Mouse (Mus musculus): Measurements from ENCODE around the gene Abcb8. TPM values are rescaled to one million over a fixed set of nuclear protein-coding genes. Genes with fewer than 3 reads are reported as not detected.

Gene Abcb8
- 26.2 TPM for polyA plus RNA-seq (2017; shearing (Covaris generic))

GRCm38 (mm10) chr5:24393392-24393997 lies at the start of gene Abcb8:
Gene Abcb8 (plus strand): TSS chr5:24393663.

GRCm38 (mm10) chr5:24351278-24351677 lies 42.2 kb upstream of the Abcb8 start, which contains the start of gene Kcnh2:
Gene Kcnh2 (minus strand): TSS chr5:24351604.

GRCm38 (mm10) chr5:24364508-24364907 lies 29.0 kb upstream of the Abcb8 start, which contains the start of gene Nos3:
Gene Nos3 (plus strand): TSS chr5:24364810.

DNA sequence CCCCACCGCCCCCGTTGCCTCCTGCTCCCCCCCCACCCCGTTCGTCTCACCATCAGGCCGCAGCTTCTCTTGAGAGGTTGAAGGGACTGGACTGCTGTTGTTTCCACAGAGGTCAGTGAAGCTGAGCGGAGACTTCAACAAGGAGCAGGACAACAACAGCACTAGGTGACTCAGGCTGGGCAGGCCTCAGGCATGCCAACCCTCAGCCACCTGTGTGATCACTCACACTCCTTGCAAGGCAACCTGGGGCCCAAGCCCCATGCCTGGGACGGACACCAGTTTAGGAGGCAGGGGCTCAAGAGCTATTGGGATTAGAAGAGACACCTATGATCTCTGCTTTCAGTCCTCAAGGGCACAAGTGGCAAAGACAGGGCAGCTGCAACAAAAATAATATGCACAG lies 1.6 kb upstream of the Abcb8 start, which contains the start of gene Atg9b:
TSS of gene Atg9b (minus strand) at position 280 of the 400 bp plus-strand sequence.

DNA sequence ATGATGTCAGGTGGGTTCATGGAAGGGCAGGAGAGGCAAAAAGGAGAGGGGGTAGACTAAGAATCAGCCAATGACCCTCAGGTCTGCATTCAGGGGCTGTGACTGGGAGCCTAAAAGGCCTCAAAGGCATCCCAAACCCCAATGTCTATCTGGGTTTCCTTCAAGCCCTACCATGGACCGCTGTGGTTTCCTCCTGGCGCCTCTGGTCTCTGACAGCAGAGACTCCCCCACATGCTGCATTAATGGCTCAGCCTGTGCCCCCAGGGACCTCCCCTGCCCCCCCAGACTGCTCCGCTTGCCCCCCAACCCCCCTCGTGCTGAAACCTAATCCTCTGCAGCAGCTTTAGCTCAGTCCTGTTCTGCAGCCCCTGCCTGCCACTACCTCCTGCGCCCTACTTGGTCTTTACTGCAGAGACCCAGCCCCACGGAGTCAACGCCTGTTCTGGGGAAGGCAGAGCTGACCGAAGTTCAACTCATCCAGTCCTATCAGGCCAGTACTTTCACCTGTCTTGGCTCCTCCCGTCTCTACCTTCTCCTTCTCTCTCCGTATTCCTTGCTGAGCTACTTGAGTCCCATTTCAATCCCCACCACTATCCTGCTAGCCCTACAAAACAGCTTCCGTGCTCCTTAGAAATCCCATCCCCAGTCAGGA lies 19.7 kb downstream of the Abcb8 start, which contains the start of gene Asic3:
TSS of gene Asic3 (plus strand) at position 351 of the 652 bp plus-strand sequence.

GRCm38 (mm10) chr5:24423129-24424003 lies 29.9 kb downstream of the Abcb8 start, which contains the start of the genes Cdk5 and Slc4a2:
Gene Cdk5 (minus strand): TSS chr5:24423530.
Gene Slc4a2 (plus strand): TSS chr5:24423837.

GRCm38 (mm10) chr5:24444746-24445427 lies 51.4 kb downstream of the Abcb8 start, which contains the start of gene Fastk:
Gene Fastk (minus strand): TSS chr5:24445287.

GRCm38 (mm10) chr5:24447624-24448298 lies 54.3 kb downstream of the Abcb8 start, which contains the start of gene Tmub1:
Gene Tmub1 (minus strand): TSS chr5:24447854.

DNA sequence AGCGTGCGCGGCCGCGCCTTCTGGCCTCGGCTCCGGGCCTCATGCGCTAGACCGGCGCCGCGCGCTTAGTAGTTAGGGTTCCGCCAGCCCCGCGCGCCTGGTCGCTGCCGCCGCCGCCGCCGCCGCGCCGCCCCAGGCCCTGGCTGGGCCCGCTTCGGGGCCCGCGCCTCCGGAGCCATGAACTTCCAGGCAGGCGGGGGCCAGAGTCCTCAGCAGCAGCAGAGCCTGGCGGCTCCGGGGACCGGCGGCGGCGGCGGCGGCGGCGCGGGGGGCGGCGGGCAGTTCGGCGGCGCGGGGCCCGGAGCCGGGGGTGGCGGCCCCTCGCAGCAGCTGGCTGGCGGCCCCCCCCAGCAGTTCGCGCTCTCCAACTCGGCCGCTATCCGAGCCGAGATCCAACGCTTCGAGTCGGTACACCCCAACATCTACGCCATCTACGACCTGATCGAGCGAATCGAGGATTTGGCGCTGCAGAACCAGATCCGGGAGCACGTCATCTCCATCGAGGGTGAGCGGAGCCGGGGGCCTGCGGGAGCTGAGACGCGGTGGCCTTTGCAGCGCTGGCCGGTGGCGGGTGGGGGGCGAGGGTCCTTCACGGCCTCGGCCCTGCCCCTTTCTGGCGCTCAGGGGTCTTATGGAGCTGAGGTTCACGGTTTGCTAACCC lies 58.7 kb downstream of the Abcb8 start, which contains the start of gene Agap3:
TSS of gene Agap3 (plus strand) at position 148 of the 661 bp plus-strand sequence.

Other genes with a start within 250 kb of the Abcb8 start
- gene Nupl2, start 228.7 kb upstream of the Abcb8 start, polyA plus RNA-seq (2017; shearing (Covaris generic)): 14.5 TPM
- gene Kcnh2, start 42.1 kb upstream of the Abcb8 start, polyA plus RNA-seq (2017; shearing (Covaris generic)): 4.6 TPM
- gene Nos3, start 28.9 kb upstream of the Abcb8 start, polyA plus RNA-seq (2017; shearing (Covaris generic)): 0.23 TPM
- gene Atg9b, start 1.5 kb upstream of the Abcb8 start, polyA plus RNA-seq (2017; shearing (Covaris generic)): 2.3 TPM
- gene Asic3, start 19.7 kb downstream of the Abcb8 start, polyA plus RNA-seq (2017; shearing (Covaris generic)): 0.24 TPM
- gene Cdk5, start 29.9 kb downstream of the Abcb8 start, polyA plus RNA-seq (2017; shearing (Covaris generic)): 86.4 TPM
- gene Slc4a2, start 30.2 kb downstream of the Abcb8 start, polyA plus RNA-seq (2017; shearing (Covaris generic)): 39.5 TPM
- gene Fastk, start 51.6 kb downstream of the Abcb8 start, polyA plus RNA-seq (2017; shearing (Covaris generic)): 149 TPM
- 75.8 TPM for gene Tmub1, start 54.2 kb downstream of the Abcb8 start, polyA plus RNA-seq (2017; shearing (Covaris generic))
- 76.9 TPM for gene Agap3, start 58.5 kb downstream of the Abcb8 start, polyA plus RNA-seq (2017; shearing (Covaris generic))
- not detected for gene Gbx1, start 133.5 kb downstream of the Abcb8 start, polyA plus RNA-seq (2017; shearing (Covaris generic))
- gene Asb10, start 147.3 kb downstream of the Abcb8 start, polyA plus RNA-seq (2017; shearing (Covaris generic)): not detected
- not detected for gene 4931409K22Rik, start 163.1 kb downstream of the Abcb8 start, polyA plus RNA-seq (2017; shearing (Covaris generic))
- 82.9 TPM for gene Abcf2, start 183.8 kb downstream of the Abcb8 start, polyA plus RNA-seq (2017; shearing (Covaris generic))
- 34.1 TPM for gene Chpf2, start 193.1 kb downstream of the Abcb8 start, polyA plus RNA-seq (2017; shearing (Covaris generic))
- 2.3 TPM for gene Smarcd3, start 230.7 kb downstream of the Abcb8 start, polyA plus RNA-seq (2017; shearing (Covaris generic))